Mouse (Mus musculus) testis, adult 2 months (tissue): ENCODE results near the gene Dpp4. TPM values are rescaled to one million over a fixed set of nuclear protein-coding genes. Genes with fewer than 3 reads are reported as not detected.

Source experiments
- H3K27ac ChIP-seq: fragments of 200-500 bp; 2 replicates; pipeline ENCODE4 v1.5.1; 2012; ENCODE audit warnings: low read depth, low read length; ENCODE audit not compliant: control insufficient read depth, insufficient read depth
- H3K27me3 ChIP-seq: fragments of 200-500 bp; 2 replicates; pipeline ENCODE4 v1.6.1; 2012; ENCODE audit warnings: mild to moderate bottlenecking, low read length, moderate library complexity; ENCODE audit not compliant: control insufficient read depth, insufficient read depth
- H3K36me3 ChIP-seq: fragments of 200-500 bp; 2 replicates; pipeline ENCODE4 v1.6.1; 2012; ENCODE audit warnings: mild to moderate bottlenecking, low read length; ENCODE audit not compliant: control insufficient read depth, insufficient read depth
- H3K4me1 ChIP-seq: fragments of 200-500 bp; 2 replicates; pipeline ENCODE4 v1.6.1; 2012; ENCODE audit warnings: low read length; ENCODE audit not compliant: control insufficient read depth, insufficient read depth
- H3K4me3 ChIP-seq: fragments of 200-500 bp; 2 replicates; pipeline ENCODE4 v1.5.1; 2012; ENCODE audit warnings: low read depth, mild to moderate bottlenecking, low read length, moderate library complexity, mixed read lengths; ENCODE audit not compliant: control insufficient read depth
- CTCF ChIP-seq: fragments of 200-500 bp; IDR thresholded peaks from 2 replicates; pipeline ENCODE4 v1.5.1; 2012; ENCODE audit warnings: low read depth, mild to moderate bottlenecking, inconsistent platforms, low read length, moderate library complexity; ENCODE audit not compliant: control insufficient read depth, insufficient read depth, insufficient replicate concordance
- POLR2A ChIP-seq: fragments of 200-500 bp; IDR thresholded peaks from 2 replicates; pipeline ENCODE4 v1.6.1; 2012; ENCODE audit warnings: low read depth, mild to moderate bottlenecking, inconsistent platforms, low read length, moderate library complexity; ENCODE audit not compliant: control insufficient read depth
- polyA plus RNA-seq: library from polyadenylated mRNA; depleted of rRNA; stranded (reverse); fragments of >200 nt; gene quantifications from 2 replicates; pipeline ENCODE4 v1.2.3, GENCODE M21; 2012

The Dpp4 gene
- polyA plus RNA-seq, 1 experiment, result 0.25 TPM

- H3K27ac ChIP-seq, result no peak overlapping the region
- TF ChIP-seq CTCF (no peak), POLR2A (no peak)
- no peak overlapping the region for H3K4me3 ChIP-seq
- no peaks in the 10 kb centered on the region for H3K36me3 ChIP-seq
- no peaks in the 10 kb centered on the region for H3K27me3 ChIP-seq
- no peaks in the 10 kb centered on the region for H3K4me1 ChIP-seq
These were observed 10.7 kb upstream of the Dpp4 start for GRCm38 (mm10) chr2:62422515-62423342.

- H3K27ac ChIP-seq, result no peak overlapping the region
- TF ChIP-seq POLR2A (no peak), CTCF (no peak)
These were observed 9.2 kb upstream of the Dpp4 start for GRCm38 (mm10) chr2:62421229-62421628.

GRCm38 (mm10) chr2:62420045-62420444, 8.0 kb upstream of the Dpp4 start:
- TF ChIP-seq CTCF (no peak), POLR2A (no peak)
- no peaks in the 10 kb centered on the region for H3K4me1 ChIP-seq
- no peaks in the 10 kb centered on the region for H3K27me3 ChIP-seq
- no peak overlapping the region for H3K4me3 ChIP-seq
- H3K36me3 ChIP-seq, result no peaks in the 10 kb centered on the region
- H3K27ac ChIP-seq, result no peak overlapping the region

More at GRCm38 (mm10) chr2:62421229-62421628, 9.2 kb upstream of the Dpp4 start:
- peak overlapping the region; percentile 18 for H3K4me3 ChIP-seq
- no peaks in the 10 kb centered on the region for H3K36me3 ChIP-seq
- no peaks in the 10 kb centered on the region for H3K4me1 ChIP-seq
- no peaks in the 10 kb centered on the region for H3K27me3 ChIP-seq

GRCm38 (mm10) chr2:62417233-62417632, 5.2 kb upstream of the Dpp4 start:
- H3K36me3 ChIP-seq, result no peaks in the 10 kb centered on the region
- no peak overlapping the region for H3K27ac ChIP-seq
- H3K4me1 ChIP-seq, result no peaks in the 10 kb centered on the region
- no peak overlapping the region for H3K4me3 ChIP-seq
- TF ChIP-seq POLR2A, result no peak
- TF ChIP-seq CTCF, result no peak
- H3K27me3 ChIP-seq, result no peaks in the 10 kb centered on the region

GRCm38 (mm10) chr2:62411211-62412080, 585 bp downstream of the Dpp4 start:
- Histone ChIP-seq H3K4me3 (peak overlapping the region; percentile 47), H3K4me1 (peaks cover 9% of the 10 kb centered on the region), H3K27me3 (no peaks in the 10 kb centered on the region), H3K36me3 (no peaks in the 10 kb centered on the region), H3K27ac (no peak overlapping the region)
- TF ChIP-seq CTCF (no peak), POLR2A (0 out of 2 replicates have a peak, but pooled peaks have one; percentile 6)

- Histone ChIP-seq H3K36me3 (no peaks in the 10 kb centered on the region), H3K27ac (no peak overlapping the region), H3K4me3 (no peak overlapping the region), H3K4me1 (peaks cover 9% of the 10 kb centered on the region), H3K27me3 (no peaks in the 10 kb centered on the region)
- TF ChIP-seq CTCF, result no peak
- no peak for TF ChIP-seq POLR2A
These were observed 3.3 kb downstream of the Dpp4 start for GRCm38 (mm10) chr2:62408701-62409201.

GRCm38 (mm10) chr2:62408216-62408615, 3.8 kb downstream of the Dpp4 start:
- H3K4me3 ChIP-seq, result no peak overlapping the region
- TF ChIP-seq CTCF (no peak), POLR2A (no peak)
- H3K4me1 ChIP-seq, result peaks cover 9% of the 10 kb centered on the region
- H3K27me3 ChIP-seq, result no peaks in the 10 kb centered on the region
- H3K27ac ChIP-seq, result no peak overlapping the region
- no peaks in the 10 kb centered on the region for H3K36me3 ChIP-seq
